Mouse (Mus musculus) bone marrow macrophage, adult 2 months (primary cell): Measurements from ENCODE around the gene Draxin.

ENCODE experiments used
- CTCF ChIP-seq: IDR thresholded peaks from 2 replicates; pipeline ENCODE4 v1.5.1; 2012; ENCODE audit warnings: low read depth, mild to moderate bottlenecking, low read length, moderate library complexity
- POLR2A ChIP-seq: IDR thresholded peaks from 2 replicates; pipeline ENCODE4 v1.6.1; 2012; ENCODE audit warnings: mild to moderate bottlenecking, low read depth, low read length, borderline replicate concordance

- TF ChIP-seq CTCF: no peak
- TF ChIP-seq POLR2A: no peak
These were observed 9.9 kb downstream of the Draxin start for GRCm38 (mm10) chr4:148120555-148120954.
